Mouse (Mus musculus): ENCODE results near the gene Sin3b. TPM values are rescaled to one million over a fixed set of nuclear protein-coding genes. Genes with fewer than 3 reads are reported as not detected.

Gene Sin3b
- polyA plus RNA-seq, 1 experiment from 2014 or later, result 155 TPM

- no peaks in the 10 kb centered on the region for H3K27me3 ChIP-seq (ENCODE audit: control insufficient read depth, insufficient read depth, low read length)
- ATAC-seq (ENCODE audit: low FRiP score) (no peak), DNase-seq (ENCODE audit: low spot score, missing footprints) (no peak)
- no peak overlapping the region for H3K9ac ChIP-seq (ENCODE audit: low read length)
- peaks cover 45% of the 10 kb centered on the region for H3K36me3 ChIP-seq (ENCODE audit: control insufficient read depth, insufficient read depth, low read length)
- 96% methylated on average over 25 of the region's 26 CpGs for WGBS
- no peaks in the 10 kb centered on the region for H3K9me3 ChIP-seq (ENCODE audit: control insufficient read depth, low read length)
- no peak overlapping the region for H3K27ac ChIP-seq (ENCODE audit: low read depth, low read length)
- no peaks in the 10 kb centered on the region for H3K4me1 ChIP-seq (ENCODE audit: control insufficient read depth, insufficient read depth, low read length)
- no peak overlapping the region for H3K4me3 ChIP-seq (ENCODE audit: low read depth, low read length)
- H3K4me2 ChIP-seq, result no peak overlapping the region
Observed at GRCm38 (mm10) chr8:72749846-72750245, 26.8 kb downstream of the Sin3b start.

DNA sequence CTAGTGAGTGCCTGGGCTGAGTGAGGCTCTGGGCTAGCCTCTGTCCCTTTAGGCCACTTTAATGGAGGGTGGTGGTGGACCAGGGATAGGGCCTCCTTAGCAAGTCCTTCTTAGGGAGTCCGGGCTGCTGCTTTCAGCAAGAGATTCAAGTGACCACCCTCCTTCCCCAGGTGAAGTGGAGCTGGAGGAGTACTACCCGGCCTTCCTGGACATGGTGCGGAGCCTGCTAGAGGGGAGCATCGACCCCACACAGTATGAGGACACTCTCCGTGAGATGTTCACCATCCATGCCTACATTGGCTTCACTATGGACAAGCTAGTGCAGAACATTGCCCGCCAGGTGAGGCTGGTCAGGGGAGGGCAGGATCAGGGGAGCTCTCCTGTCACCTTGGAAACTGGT lies 27.2 kb downstream of the Sin3b start:
- DNase-seq (ENCODE audit: low spot score, missing footprints) (no peak), ATAC-seq (ENCODE audit: low FRiP score) (no peak)

GRCm38 (mm10) chr8:72751126-72751525 lies 28.0 kb downstream of the Sin3b start:
- H3K27me3 ChIP-seq (ENCODE audit: control insufficient read depth, insufficient read depth, low read length), result no peaks in the 10 kb centered on the region
- H3K4me2 ChIP-seq, result no peak overlapping the region
- DNase-seq (ENCODE audit: low spot score, missing footprints) (no peak), ATAC-seq (ENCODE audit: low FRiP score) (no peak)
- no peaks in the 10 kb centered on the region for H3K9me3 ChIP-seq (ENCODE audit: control insufficient read depth, low read length)
- H3K4me1 ChIP-seq (ENCODE audit: control insufficient read depth, insufficient read depth, low read length), result no peaks in the 10 kb centered on the region
- no peak overlapping the region for H3K27ac ChIP-seq (ENCODE audit: low read depth, low read length)
- 74% methylated on average over 3 of the region's 3 CpGs for WGBS
- no peak overlapping the region for H3K9ac ChIP-seq (ENCODE audit: low read length)
- H3K36me3 ChIP-seq (ENCODE audit: control insufficient read depth, insufficient read depth, low read length), result peaks cover 43% of the 10 kb centered on the region
- H3K4me3 ChIP-seq (ENCODE audit: low read depth, low read length), result no peak overlapping the region

More for the DNA sequence above, 27.2 kb downstream of the Sin3b start:
- peaks cover 43% of the 10 kb centered on the region for H3K36me3 ChIP-seq (ENCODE audit: control insufficient read depth, insufficient read depth, low read length)
- H3K4me1 ChIP-seq (ENCODE audit: control insufficient read depth, insufficient read depth, low read length), result no peaks in the 10 kb centered on the region
- WGBS, result 94% methylated on average over 6 of the region's 6 CpGs
- H3K9me3 ChIP-seq (ENCODE audit: control insufficient read depth, low read length), result no peaks in the 10 kb centered on the region
- H3K4me3 ChIP-seq (ENCODE audit: low read depth, low read length), result no peak overlapping the region
- H3K9ac ChIP-seq (ENCODE audit: low read length), result no peak overlapping the region
- H3K4me2 ChIP-seq, result no peak overlapping the region
- H3K27me3 ChIP-seq (ENCODE audit: control insufficient read depth, insufficient read depth, low read length), result no peaks in the 10 kb centered on the region
- H3K27ac ChIP-seq (ENCODE audit: low read depth, low read length), result no peak overlapping the region

DNA sequence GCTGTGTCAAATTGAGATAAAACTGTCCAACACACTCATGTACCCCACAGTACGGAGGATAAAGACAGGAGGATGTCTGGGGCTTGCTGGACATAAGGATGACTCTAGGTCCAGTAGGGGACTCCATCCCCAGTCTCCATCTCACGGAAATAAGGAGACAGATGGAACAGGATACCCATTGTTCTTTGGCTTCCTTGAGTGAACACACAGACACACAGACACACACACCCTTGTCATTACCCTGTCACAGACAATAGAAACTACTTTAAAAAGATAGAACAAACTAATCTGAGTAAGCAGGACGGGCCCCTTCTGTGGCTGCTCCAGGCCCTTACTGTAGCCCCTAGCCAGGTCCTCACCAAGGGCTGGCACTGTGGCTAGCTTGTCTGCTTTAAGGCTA lies 29.2 kb downstream of the Sin3b start:
- DNase-seq (ENCODE audit: low spot score, missing footprints), result no peak

GRCm38 (mm10) chr8:72753165-72753564 lies 30.1 kb downstream of the Sin3b start:
- H3K36me3 ChIP-seq (ENCODE audit: control insufficient read depth, insufficient read depth, low read length), result peaks cover 44% of the 10 kb centered on the region
- ATAC-seq (ENCODE audit: low FRiP score) (no peak), DNase-seq (ENCODE audit: low spot score, missing footprints) (no peak)
- no peaks in the 10 kb centered on the region for H3K9me3 ChIP-seq (ENCODE audit: control insufficient read depth, low read length)
- H3K4me2 ChIP-seq, result no peak overlapping the region
- no peaks in the 10 kb centered on the region for H3K4me1 ChIP-seq (ENCODE audit: control insufficient read depth, insufficient read depth, low read length)
- 94% methylated on average over 9 of the region's 9 CpGs for WGBS
- no peaks in the 10 kb centered on the region for H3K27me3 ChIP-seq (ENCODE audit: control insufficient read depth, insufficient read depth, low read length)
- no peak overlapping the region for H3K4me3 ChIP-seq (ENCODE audit: low read depth, low read length)
- H3K27ac ChIP-seq (ENCODE audit: low read depth, low read length), result no peak overlapping the region
- no peak overlapping the region for H3K9ac ChIP-seq (ENCODE audit: low read length)

More for the DNA sequence above, 29.2 kb downstream of the Sin3b start:
- no peak for ATAC-seq (ENCODE audit: low FRiP score)
- Histone ChIP-seq H3K9me3 (ENCODE audit: control insufficient read depth, low read length) (no peaks in the 10 kb centered on the region), H3K9ac (ENCODE audit: low read length) (no peak overlapping the region), H3K27me3 (ENCODE audit: control insufficient read depth, insufficient read depth, low read length) (no peaks in the 10 kb centered on the region), H3K4me1 (ENCODE audit: control insufficient read depth, insufficient read depth, low read length) (no peaks in the 10 kb centered on the region), H3K4me2 (no peak overlapping the region), H3K27ac (ENCODE audit: low read depth, low read length) (no peak overlapping the region), H3K36me3 (ENCODE audit: control insufficient read depth, insufficient read depth, low read length) (peaks cover 42% of the 10 kb centered on the region), H3K4me3 (ENCODE audit: low read depth, low read length) (no peak overlapping the region)
- 90% methylated on average over 3 of the region's 3 CpGs for WGBS

- H3K9me3 ChIP-seq (ENCODE audit: control insufficient read depth, low read length), result no peaks in the 10 kb centered on the region
- no peak overlapping the region for H3K4me2 ChIP-seq
- DNase-seq (ENCODE audit: low spot score, missing footprints) (no peak), ATAC-seq (ENCODE audit: low FRiP score) (no peak)
- WGBS, result 96% methylated on average over 2 of the region's 2 CpGs
- H3K27ac ChIP-seq (ENCODE audit: low read depth, low read length), result no peak overlapping the region
- H3K9ac ChIP-seq (ENCODE audit: low read length), result no peak overlapping the region
- H3K36me3 ChIP-seq (ENCODE audit: control insufficient read depth, insufficient read depth, low read length), result peaks cover 42% of the 10 kb centered on the region
- H3K4me3 ChIP-seq (ENCODE audit: low read depth, low read length), result no peak overlapping the region
- H3K4me1 ChIP-seq (ENCODE audit: control insufficient read depth, insufficient read depth, low read length), result no peaks in the 10 kb centered on the region
- no peaks in the 10 kb centered on the region for H3K27me3 ChIP-seq (ENCODE audit: control insufficient read depth, insufficient read depth, low read length)
Observed at GRCm38 (mm10) chr8:72753781-72754180, 30.7 kb downstream of the Sin3b start.

DNA sequence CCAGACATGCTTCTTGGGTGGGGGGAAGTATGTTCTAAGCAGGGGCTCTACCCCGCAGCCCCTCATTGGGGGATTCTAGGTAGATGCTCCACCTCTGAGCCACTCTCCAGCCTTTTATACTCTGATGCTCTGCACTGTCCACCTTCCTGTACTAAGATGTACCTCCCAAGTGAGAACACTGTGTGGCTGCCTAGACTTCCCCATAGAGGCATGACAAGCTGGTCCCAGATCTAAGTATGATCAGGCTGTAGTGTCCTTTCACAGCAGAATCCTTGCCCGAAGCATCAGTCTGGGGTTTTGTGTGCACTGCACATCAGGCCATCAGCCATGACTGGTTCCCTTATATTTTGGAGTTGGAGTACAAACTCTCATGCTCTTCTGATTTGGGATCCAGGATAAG lies 32.9 kb downstream of the Sin3b start:
- peaks cover 30% of the 10 kb centered on the region for H3K36me3 ChIP-seq (ENCODE audit: control insufficient read depth, insufficient read depth, low read length)
- H3K27ac ChIP-seq (ENCODE audit: low read depth, low read length), result no peak overlapping the region
- no peak overlapping the region for H3K4me3 ChIP-seq (ENCODE audit: low read depth, low read length)
- ATAC-seq (ENCODE audit: low FRiP score) (no peak), DNase-seq (ENCODE audit: low spot score, missing footprints) (no peak)
- no peak overlapping the region for H3K4me2 ChIP-seq
- no peaks in the 10 kb centered on the region for H3K9me3 ChIP-seq (ENCODE audit: control insufficient read depth, low read length)
- WGBS, result 94% methylated on average over 2 of the region's 2 CpGs
- no peaks in the 10 kb centered on the region for H3K27me3 ChIP-seq (ENCODE audit: control insufficient read depth, insufficient read depth, low read length)
- no peaks in the 10 kb centered on the region for H3K4me1 ChIP-seq (ENCODE audit: control insufficient read depth, insufficient read depth, low read length)
- no peak overlapping the region for H3K9ac ChIP-seq (ENCODE audit: low read length)

- H3K4me2 ChIP-seq, result no peak overlapping the region
- H3K36me3 ChIP-seq (ENCODE audit: control insufficient read depth, insufficient read depth, low read length), result peaks cover 26% of the 10 kb centered on the region
- 96% methylated on average over 35 of the region's 35 CpGs for WGBS
- no peak overlapping the region for H3K9ac ChIP-seq (ENCODE audit: low read length)
- no peaks in the 10 kb centered on the region for H3K27me3 ChIP-seq (ENCODE audit: control insufficient read depth, insufficient read depth, low read length)
- DNase-seq (ENCODE audit: low spot score, missing footprints) (no peak), ATAC-seq (ENCODE audit: low FRiP score) (peak; percentile 12; the same call in 1 of the 2 replicates)
- H3K4me3 ChIP-seq (ENCODE audit: low read depth, low read length), result no peak overlapping the region
- H3K4me1 ChIP-seq (ENCODE audit: control insufficient read depth, insufficient read depth, low read length), result no peaks in the 10 kb centered on the region
- H3K27ac ChIP-seq (ENCODE audit: low read depth, low read length), result no peak overlapping the region
- H3K9me3 ChIP-seq (ENCODE audit: control insufficient read depth, low read length), result no peaks in the 10 kb centered on the region
Observed at GRCm38 (mm10) chr8:72756771-72757390, 33.8 kb downstream of the Sin3b start.

DNA sequence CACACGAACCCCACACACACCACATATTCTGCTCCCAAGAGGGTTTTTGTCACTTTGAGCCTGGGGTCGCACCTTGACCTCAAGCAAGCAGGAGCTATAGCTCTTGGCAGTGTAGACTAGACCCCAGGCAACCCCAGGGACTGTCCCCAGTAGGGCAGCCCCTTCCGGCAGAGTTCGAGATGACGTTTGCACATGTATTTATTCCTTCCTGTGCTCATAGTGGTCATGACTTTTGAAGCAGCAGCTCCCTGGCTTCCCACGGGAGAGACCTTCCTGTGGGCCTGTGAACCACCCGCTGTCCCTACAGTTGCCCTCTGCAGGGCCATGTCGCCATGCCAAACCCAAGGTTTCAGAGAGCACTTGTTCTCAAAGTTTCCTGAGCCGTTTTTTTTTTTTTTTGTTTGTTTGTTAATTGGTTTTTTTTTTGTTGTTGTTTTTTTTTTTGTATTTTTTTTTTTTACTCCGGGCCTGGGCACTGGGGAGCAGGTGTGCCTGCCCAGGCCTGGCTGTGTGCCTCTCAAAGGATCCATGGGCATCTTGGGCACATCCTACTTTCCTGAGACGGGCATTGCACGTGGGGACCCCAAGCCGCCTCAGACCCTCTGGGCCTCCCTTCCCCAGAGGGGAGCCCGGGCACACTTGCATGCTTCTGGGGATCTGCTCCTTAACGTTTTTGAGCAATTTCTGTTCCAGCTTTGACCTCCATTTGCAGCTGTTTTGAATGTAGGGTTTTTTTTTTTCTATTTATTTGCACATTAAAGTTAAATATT lies 34.5 kb downstream of the Sin3b start:
- ATAC-seq (ENCODE audit: low FRiP score) (no peak; the same call in 1 of the 2 replicates), DNase-seq (ENCODE audit: low spot score, missing footprints) (no peak)
- Histone ChIP-seq H3K4me3 (ENCODE audit: low read depth, low read length) (no peak overlapping the region), H3K4me1 (ENCODE audit: control insufficient read depth, insufficient read depth, low read length) (no peaks in the 10 kb centered on the region), H3K36me3 (ENCODE audit: control insufficient read depth, insufficient read depth, low read length) (peaks cover 21% of the 10 kb centered on the region), H3K9me3 (ENCODE audit: control insufficient read depth, low read length) (no peaks in the 10 kb centered on the region), H3K27me3 (ENCODE audit: control insufficient read depth, insufficient read depth, low read length) (no peaks in the 10 kb centered on the region), H3K27ac (ENCODE audit: low read depth, low read length) (no peak overlapping the region), H3K4me2 (no peak overlapping the region), H3K9ac (ENCODE audit: low read length) (no peak overlapping the region)
- 91% methylated on average over 15 of the region's 15 CpGs for WGBS
